10 mouse cellular contexts compared by ENCODE assay signal in genomic region chr7:97679239-97679638, GRCm38 (mm10). TPM values are rescaled to one million over a fixed set of nuclear protein-coding genes. Genes with fewer than 3 reads are reported as not detected.
DNase-seq lines count a peak whose midpoint lies in the region; ATAC-seq and TF ChIP-seq lines count a peak whose summit lies in the region.
"Had no signal": no experiment of that assay in that cellular context is flagged by ENCODE, and none has a peak within 500 bp of the region (broad histone marks: within the 10 kb centered on the region; RNA-seq: fewer than 3 reads in every experiment).

No protein-coding gene starts in this region.

- H3K4me1 ChIP-seq in forebrain, postnatal 0 days (ENCODE audit: insufficient read depth) = no peaks in the 10 kb centered on the region
- no peaks in the 10 kb centered on the region for H3K4me1 ChIP-seq in forebrain, embryonic 10.5 days
- no peaks in the 10 kb centered on the region for H3K4me1 ChIP-seq in lung, adult 2 months (ENCODE audit: control insufficient read depth, insufficient read depth, low read length)
- H3K4me1 ChIP-seq: kidney, embryonic 15.5 days had no signal

- no peaks in the 10 kb centered on the region for H3K9me3 ChIP-seq in forebrain, postnatal 0 days (ENCODE audit: low read length)
- no peaks in the 10 kb centered on the region for H3K9me3 ChIP-seq in forebrain, embryonic 10.5 days
- H3K9me3 ChIP-seq: kidney, embryonic 15.5 days had no signal

- no peaks in the 10 kb centered on the region for H3K27me3 ChIP-seq in forebrain, postnatal 0 days (ENCODE audit: insufficient read depth, low read length)
- H3K27me3 ChIP-seq in forebrain, embryonic 10.5 days (ENCODE audit: poor library complexity, severe bottlenecking) = no peaks in the 10 kb centered on the region
- H3K27me3 ChIP-seq: kidney, embryonic 15.5 days had no signal

- DNase-seq in forebrain, postnatal 0 days = peak; percentile 51
- no peak for DNase-seq in forebrain, embryonic 10.5 days (ENCODE audit: extremely low spot score, low spot score)
- no peak for DNase-seq in lung, adult 2 months
- no peak for DNase-seq in lung, adult 18-20 months
- peak; percentile 53 for DNase-seq in brain, embryonic 14.5 days (ENCODE audit: low read depth)
- DNase-seq in retina, adult 2 months (ENCODE audit: low read depth, low spot score) = peak; percentile 6
- DNase-seq in urinary bladder, postnatal 14 days (ENCODE audit: low spot score) = no peak
- no peak for DNase-seq in thymus, adult 18-20 months
- DNase-seq: cerebellum, adult 11-12 months had no signal

- H3K36me3 ChIP-seq in forebrain, postnatal 0 days (ENCODE audit: insufficient read depth) = peaks cover 30% of the 10 kb centered on the region
- H3K36me3 ChIP-seq in forebrain, embryonic 10.5 days (replicated peaks) = peaks cover 90% of the 10 kb centered on the region

- 21% methylated on average over 1 of the region's 1 CpGs for WGBS in forebrain, postnatal 0 days
- WGBS in forebrain, embryonic 10.5 days = 17% methylated on average over 1 of the region's 1 CpGs
- WGBS in lung, adult 2 months = 12% methylated on average over 1 of the region's 1 CpGs

- TF ChIP-seq CTCF in forebrain, postnatal 0 days (IDR thresholded peaks at IDR 0.05; ENCODE audit: low read depth) = peak; percentile 49
- TF ChIP-seq CTCF in lung, adult 2 months (IDR thresholded peaks at IDR 0.05; ENCODE audit: insufficient read depth, low read length) = peak; percentile 31; the same call in 1 of the 2 replicates
- TF ChIP-seq CTCF in brain, embryonic 14.5 days (IDR thresholded peaks at IDR 0.05; ENCODE audit: borderline replicate concordance, extremely low read depth, insufficient read depth, insufficient read length) = no peak

- H3K9ac ChIP-seq in forebrain, postnatal 0 days = no peak overlapping the region
- H3K9ac ChIP-seq: kidney, embryonic 15.5 days had no signal

- H3K27ac ChIP-seq in forebrain, postnatal 0 days (ENCODE audit: low read depth, low read length) = no peak overlapping the region
- no peak overlapping the region for H3K27ac ChIP-seq in forebrain, embryonic 10.5 days
- H3K27ac ChIP-seq: kidney, embryonic 15.5 days had no signal

- no peak for ATAC-seq in forebrain, postnatal 0 days

- no peak overlapping the region for H3K4me3 ChIP-seq in forebrain, postnatal 0 days (ENCODE audit: low read depth, low read length)
- H3K4me3 ChIP-seq in forebrain, embryonic 10.5 days = no peak overlapping the region
- no peak overlapping the region for H3K4me3 ChIP-seq in lung, adult 2 months (replicated peaks; ENCODE audit: extremely low read depth, low read depth, low read length)
- H3K4me3 ChIP-seq: kidney, embryonic 15.5 days had no signal

- TF ChIP-seq POLR2A in lung, adult 2 months (IDR thresholded peaks at IDR 0.05; ENCODE audit: borderline replicate concordance, extremely low read depth, low read depth, low read length) = no peak
- no peak for TF ChIP-seq POLR2A in brain, embryonic 14.5 days (IDR thresholded peaks at IDR 0.05; ENCODE audit: borderline replicate concordance, extremely low read depth, insufficient read depth, insufficient read length, poor library complexity, severe bottlenecking)

- no peak overlapping the region for H3K4me2 ChIP-seq in forebrain, postnatal 0 days (ENCODE audit: low read depth)
- H3K4me2 ChIP-seq: kidney, embryonic 15.5 days had no signal

RNA-seq across cellular contexts. Expression of gene Clns1a, which starts 17.2 kb away (rescaled TPM):
- 107 and 110 TPM in 2 replicates for total RNA-seq in forebrain, postnatal 0 days (2014; rRNA removed)
- polyA plus RNA-seq in forebrain, postnatal 0 days (2015; fragmentation: Nextera tagmentation; extraction: Ambion mirVana) = 178 and 200 TPM in 2 replicates
- 308 and 310 TPM in 2 replicates for polyA plus RNA-seq in forebrain, embryonic 10.5 days (2016; fragmentation: Nextera tagmentation; extraction: Ambion mirVana)
- polyA plus RNA-seq in lung, adult 2 months (2012; rRNA removed) = 20.4 and 21.6 TPM in 2 replicates
- 114 and 124 TPM in 2 replicates for polyA plus RNA-seq in brain, embryonic 14.5 days (2012; rRNA removed)

RNA-seq across cellular contexts. Expression of gene Aqp11, which starts 58.9 kb away (rescaled TPM):
- total RNA-seq in forebrain, postnatal 0 days (2014; rRNA removed) = 8.3 and 8.4 TPM in 2 replicates
- 16.6 and 22.4 TPM in 2 replicates for polyA plus RNA-seq in forebrain, postnatal 0 days (2015; fragmentation: Nextera tagmentation; extraction: Ambion mirVana)
- polyA plus RNA-seq in forebrain, embryonic 10.5 days (2016; fragmentation: Nextera tagmentation; extraction: Ambion mirVana) = 3.0 and 4.1 TPM in 2 replicates
- 5.0 and 5.4 TPM in 2 replicates for polyA plus RNA-seq in lung, adult 2 months (2012; rRNA removed)
- polyA plus RNA-seq in brain, embryonic 14.5 days (2012; rRNA removed) = 7.9 and 10.2 TPM in 2 replicates

Comparison
In these comparisons a context has a peak if more than half of its experiments do, and no peak if none do; other contexts are left out.
1. DNase-seq: peak in forebrain, postnatal 0 days (single experiment), brain, embryonic 14.5 days (single experiment) and retina, adult 2 months (single experiment); none in forebrain, embryonic 10.5 days (single experiment), lung, adult 2 months (single experiment), lung, adult 18-20 months (0 of 2), urinary bladder, postnatal 14 days (single experiment) and thymus, adult 18-20 months (0 of 2).